Mouse (Mus musculus) heart, adult 11 months (tissue): ENCODE measurements around the gene Naga.
A peak's percentile ranks its signal among the peaks of the same experiment; 100 is the strongest.

Source experiments
- DNase-seq: peaks from one replicate; pipeline ENCODE4 v3.0.0; 2022

The Naga gene

DNA sequence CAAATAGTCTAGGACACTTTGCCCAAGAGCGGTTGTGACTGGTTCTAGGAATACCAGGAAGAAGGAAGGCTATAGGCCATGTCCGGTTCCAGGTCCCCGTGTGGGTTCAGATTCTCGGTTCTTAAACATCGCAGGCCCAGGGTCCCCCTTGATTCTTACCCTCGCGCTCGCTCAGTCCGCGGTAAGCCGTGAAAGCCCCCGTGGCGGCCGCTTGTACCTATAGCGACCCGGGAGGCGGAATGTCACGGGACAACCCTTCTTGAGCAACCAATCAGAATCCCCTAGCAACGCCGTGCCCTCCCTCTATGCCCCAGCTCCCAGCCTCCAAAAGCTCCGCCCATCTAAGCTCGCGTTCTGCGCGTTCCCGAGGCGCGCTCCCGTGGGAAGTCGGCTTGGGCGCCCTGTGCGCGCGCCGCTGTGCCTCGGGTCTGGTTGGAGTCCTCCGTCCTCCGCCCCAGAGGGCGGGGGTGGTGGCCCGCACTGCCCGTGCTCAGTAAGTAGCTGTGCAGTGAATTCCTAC lies at the start of gene Naga, which contains the start of the genes Pheta2 and Smdt1:
Gene Naga (minus strand): TSS at position 333 of the 520 bp plus-strand sequence.
Gene Pheta2 (plus strand): TSS at position 350 of the 520 bp plus-strand sequence.
Gene Smdt1 (plus strand): TSS at position 367 of the 520 bp plus-strand sequence.
- DNase-seq, result peak; percentile 100

DNA sequence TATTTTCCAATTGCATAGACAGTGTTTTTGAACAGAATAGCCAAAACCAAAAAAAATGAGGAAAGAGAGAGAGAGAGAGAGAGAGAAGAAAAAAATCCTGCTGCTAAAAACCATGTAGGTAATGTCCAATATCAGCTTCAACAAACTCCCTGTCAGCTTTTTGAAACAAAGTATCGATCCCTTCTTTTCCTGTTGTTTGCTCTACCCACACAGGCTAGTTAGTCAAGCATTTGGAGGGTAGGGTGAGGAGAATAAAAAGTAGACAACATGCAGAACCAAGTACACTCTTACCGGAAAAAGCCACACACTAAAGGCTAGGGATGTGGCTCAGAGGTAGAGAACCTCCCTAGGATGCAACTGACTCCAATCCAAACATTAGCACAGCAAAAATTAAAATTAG lies 47.0 kb upstream of the Naga start:
- DNase-seq, result no peak

- DNase-seq, result no peak
These were observed 43.7 kb upstream of the Naga start for GRCm38 (mm10) chr15:82382441-82382840.

- DNase-seq, result no peak
These were observed 42.0 kb upstream of the Naga start for GRCm38 (mm10) chr15:82380714-82381062.

- peak; percentile 98 for DNase-seq
These were observed 41.4 kb upstream of the Naga start, which contains the start of gene Cyp2d22 for GRCm38 (mm10) chr15:82379871-82380713. Cyp2d22 (minus strand) TSS chr15:82380260.

DNA sequence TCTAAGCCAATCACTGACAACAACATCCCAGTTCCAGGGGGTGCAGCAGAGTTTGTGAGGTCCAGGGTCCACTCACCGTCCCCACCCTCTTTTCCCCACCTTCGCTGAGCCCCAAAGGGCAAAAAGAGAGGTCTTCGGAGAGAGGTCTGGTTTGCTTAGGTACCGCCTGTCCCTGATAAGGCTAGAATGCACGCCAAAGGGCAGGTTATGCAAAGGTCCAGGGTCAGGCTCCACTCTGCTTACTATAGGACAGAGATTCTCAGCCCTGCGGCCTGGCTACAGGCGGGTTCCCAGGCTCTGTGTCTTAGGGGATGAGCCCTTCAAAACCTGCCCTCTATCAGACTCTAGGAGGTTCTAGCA lies 40.8 kb upstream of the Naga start:
- no peak for DNase-seq

DNA sequence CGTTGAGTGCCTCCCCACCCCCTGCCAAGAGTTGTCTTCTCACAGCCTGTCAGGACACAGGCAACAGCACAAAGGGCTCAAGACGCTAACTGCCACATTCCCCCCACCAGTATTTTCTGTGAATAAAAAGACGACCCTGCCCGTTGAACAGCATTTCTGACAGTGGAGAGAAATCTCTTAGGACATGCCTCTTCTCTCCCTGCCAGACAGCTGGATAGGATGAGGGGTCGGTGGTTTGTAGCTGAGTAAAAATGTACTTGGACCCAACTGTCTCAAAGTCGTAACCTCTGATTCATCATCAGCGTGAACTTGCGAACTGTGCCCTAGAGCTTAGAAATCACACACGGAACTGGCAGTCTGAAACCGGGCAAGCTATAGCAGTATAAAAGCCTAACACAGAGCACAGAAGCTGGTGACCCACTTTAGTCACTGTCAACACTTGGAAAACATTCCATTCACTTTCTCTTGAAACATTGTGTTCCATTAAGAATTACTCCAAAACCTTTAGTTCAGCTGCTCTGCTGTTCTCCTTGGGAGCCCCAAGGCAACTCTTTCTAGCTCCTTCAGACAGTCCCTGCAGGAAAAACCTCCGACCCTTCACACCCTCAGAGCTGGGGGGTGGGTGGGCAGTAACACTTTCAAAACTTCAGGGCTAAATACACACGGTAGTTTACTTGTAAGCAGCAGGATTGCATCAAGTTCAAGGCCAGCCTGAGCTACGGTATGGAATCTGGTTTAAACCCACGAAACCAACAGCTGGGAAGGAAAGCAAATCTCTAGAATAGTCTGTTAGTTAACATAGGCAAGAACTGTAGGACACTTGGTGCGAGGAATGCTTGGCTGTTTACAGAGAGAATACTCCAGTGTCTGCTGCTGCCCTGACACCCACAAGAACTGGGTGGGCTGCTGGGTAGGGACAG lies 39.8 kb upstream of the Naga start:
- DNase-seq, result peak; percentile 94

DNA sequence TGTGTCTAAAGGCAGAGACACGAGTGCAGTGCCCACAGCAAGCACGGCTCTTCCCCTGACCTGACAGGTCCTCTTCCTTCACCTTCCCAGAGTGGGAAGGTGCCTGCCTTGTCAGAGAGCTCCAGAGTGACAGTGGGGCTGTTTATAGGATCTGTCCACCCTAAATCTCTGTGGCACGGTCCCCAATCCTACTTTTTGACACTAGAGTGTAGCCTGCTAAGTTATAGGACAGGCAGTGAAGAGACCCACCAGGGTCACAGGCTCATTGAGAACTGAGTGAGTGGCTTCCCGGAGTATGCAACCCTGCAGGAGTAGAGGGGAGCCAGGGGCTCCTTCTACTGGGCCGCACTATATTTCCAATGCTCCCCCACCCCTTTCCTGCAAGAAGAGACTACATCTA lies 39.0 kb upstream of the Naga start:
- peak; percentile 91 for DNase-seq

DNA sequence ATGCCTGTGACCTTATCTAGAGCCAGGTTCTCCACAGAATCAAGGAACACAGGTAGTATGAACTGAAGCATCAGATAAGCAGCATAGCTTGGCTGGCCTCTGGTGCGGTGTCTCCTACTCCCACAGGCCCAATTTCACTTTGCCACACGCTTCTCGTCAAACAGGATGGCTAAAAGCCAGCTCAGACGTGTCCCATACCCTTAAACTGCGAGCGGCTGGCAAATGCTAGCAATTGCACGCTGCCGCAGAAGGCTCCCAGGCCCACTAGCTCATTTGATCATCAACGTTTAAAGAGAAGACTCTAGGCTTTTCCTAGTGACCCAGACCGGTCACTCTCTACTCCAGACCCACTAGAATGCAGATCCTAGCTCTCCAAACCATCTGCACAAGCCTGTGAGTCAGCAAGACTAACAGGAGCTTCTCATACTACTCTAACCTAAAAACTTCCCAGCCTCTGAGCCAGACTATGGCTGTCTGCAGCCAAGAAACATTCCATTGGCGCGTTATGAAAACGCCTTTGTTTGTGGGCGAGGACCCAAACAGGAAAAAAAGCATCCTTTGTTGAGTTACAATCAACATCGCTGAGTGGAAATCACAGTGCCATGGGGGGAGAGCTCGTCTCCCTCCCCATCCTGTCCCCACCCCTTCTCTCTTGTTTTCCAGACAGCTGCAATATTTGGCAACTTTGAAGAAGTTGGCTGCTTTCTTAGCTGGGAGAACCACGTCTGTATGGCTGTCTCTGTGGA lies 37.8 kb upstream of the Naga start:
- peak; percentile 99 for DNase-seq

DNA sequence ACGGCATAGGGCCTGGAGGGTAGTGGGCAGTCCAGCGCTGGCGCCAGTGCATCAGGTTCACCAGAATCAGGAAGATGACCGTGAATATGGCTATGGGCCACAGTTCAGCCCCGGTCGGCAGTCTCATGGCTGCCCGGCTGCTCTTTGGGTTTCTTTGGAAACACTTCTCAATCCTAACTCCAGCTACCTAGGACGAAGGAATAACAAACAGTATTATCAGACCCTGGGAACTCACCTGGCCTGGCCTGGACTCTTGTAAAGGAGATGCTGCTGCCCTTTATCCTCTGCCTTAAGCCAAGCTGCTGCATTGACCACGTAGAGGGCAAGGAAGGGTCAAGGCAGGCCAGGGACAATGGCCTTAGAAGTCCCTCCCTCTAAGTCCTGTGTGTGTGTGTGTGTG lies 37.1 kb upstream of the Naga start:
- peak; percentile 90 for DNase-seq

- DNase-seq, result peak; percentile 90
These were observed 35.7 kb upstream of the Naga start for GRCm38 (mm10) chr15:82374437-82374836.

GRCm38 (mm10) chr15:82372991-82373390 lies 34.3 kb upstream of the Naga start:
- peak; percentile 89 for DNase-seq

GRCm38 (mm10) chr15:82372446-82372845 lies 33.7 kb upstream of the Naga start:
- peak; percentile 82 for DNase-seq

DNA sequence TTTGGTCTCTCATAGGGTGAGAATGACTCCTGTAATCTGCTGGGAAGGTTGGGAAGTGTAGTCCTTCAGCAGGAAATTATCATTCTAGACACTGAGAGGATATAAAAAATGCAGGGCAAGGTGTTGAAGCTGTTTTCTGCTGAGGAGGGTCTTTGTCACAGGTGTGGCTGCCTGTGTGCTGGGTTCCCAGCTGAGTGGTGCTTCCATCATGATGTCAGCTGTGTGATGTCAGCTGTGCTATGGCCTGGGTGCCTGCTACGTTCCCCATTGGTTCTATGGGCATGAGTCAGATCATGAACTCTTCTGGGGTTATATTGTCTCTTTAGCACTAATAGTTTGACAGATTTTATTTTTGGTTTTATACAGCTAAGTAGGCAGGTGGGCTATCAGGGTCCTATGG lies 30.1 kb upstream of the Naga start:
- DNase-seq, result peak; percentile 76

GRCm38 (mm10) chr15:82368146-82368545 lies 29.4 kb upstream of the Naga start:
- DNase-seq, result peak; percentile 51

DNA sequence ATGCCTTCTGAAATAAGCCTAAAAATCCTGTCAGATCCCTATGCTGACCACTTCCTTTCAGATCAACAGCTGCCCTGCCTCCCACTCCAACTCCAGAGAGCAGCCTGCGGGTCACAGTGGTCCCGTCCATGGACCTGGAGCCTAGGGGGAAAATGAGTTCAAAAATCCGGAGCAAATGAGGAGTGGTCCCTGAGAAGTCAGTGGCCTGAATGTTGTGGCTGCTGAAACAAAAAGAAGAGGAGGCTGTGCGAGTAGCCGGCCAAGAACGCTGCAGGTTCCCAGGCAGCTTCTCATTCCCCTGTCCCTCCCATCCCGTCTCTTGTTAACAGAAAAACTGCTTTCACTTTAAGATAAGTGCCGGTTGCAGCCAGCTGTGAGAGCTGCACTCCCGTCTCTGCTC lies 25.8 kb upstream of the Naga start:
- peak; percentile 91 for DNase-seq

GRCm38 (mm10) chr15:82363801-82364200 lies 25.1 kb upstream of the Naga start:
- DNase-seq, result peak; percentile 63

DNA sequence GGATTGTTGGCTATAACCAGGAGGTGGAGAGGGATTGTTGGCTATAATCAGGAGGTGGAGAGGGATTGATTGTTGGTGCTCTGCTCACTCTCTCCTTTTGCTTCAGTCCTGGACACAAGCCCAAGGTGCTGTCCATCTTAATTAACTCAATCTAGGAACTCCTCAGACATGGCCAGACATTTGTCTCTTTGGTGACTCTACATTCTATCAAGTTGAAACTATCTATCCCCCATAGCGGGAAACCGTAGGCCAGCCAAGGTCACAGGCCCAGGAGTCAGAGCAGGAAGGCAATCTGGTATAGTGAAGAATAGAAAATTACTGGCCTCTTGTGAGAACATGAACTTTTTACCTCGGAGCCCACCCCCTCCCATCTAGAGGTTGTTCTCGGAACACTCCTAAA lies 23.5 kb upstream of the Naga start:
- DNase-seq, result peak; percentile 93

GRCm38 (mm10) chr15:82361459-82362018 lies 22.8 kb upstream of the Naga start:
- DNase-seq, result peak; percentile 96

DNA sequence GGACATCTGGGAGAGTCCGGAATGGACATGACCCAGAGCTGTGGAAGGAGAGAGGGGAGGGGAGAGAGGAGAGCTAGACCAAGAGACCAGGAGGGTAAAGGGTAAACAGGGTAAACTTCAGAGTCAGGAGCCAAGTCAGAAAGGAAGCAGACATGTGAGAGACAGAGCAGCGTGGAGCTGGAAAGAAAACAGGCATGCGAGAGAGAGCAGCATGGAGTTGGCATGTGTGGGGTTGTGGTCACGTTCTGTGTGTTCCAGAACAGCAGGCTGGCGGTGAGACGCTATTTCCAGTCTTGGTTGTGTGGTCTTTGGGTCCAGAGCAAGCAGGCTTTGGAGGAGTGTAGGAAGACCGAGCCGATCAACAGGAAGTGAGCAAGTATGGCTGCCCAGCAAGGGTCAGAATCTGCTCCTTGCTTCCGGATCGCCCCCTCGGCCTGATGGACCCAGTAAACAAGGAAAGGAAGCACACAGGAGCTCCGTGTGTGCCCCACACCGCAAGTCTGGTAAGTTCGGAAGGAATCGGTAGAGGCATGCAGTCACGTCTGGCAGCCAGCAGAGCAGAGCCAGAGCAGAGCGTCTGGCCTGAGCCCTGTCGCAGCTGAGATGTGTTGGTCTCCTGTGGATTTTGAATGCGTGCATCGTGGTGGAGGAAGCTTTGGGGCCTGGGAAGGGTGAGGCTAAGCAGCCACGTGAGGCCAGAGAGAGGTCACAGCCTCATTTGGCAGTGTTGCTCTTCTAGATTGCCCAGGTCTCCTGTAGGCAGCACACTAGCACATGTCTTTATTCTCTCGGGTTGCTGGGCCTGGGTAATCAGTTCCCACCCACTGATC lies 19.9 kb upstream of the Naga start:
- peak; percentile 96 for DNase-seq
